Mouse (Mus musculus) brain, embryonic 18.5 days (tissue): ENCODE results near the gene Isg15.

Source experiments
- DNase-seq: peaks from one replicate; pipeline ENCODE4 v3.0.0-alpha.2; 2012; ENCODE audit warnings: low read depth, low spot score

Gene Isg15

DNA sequence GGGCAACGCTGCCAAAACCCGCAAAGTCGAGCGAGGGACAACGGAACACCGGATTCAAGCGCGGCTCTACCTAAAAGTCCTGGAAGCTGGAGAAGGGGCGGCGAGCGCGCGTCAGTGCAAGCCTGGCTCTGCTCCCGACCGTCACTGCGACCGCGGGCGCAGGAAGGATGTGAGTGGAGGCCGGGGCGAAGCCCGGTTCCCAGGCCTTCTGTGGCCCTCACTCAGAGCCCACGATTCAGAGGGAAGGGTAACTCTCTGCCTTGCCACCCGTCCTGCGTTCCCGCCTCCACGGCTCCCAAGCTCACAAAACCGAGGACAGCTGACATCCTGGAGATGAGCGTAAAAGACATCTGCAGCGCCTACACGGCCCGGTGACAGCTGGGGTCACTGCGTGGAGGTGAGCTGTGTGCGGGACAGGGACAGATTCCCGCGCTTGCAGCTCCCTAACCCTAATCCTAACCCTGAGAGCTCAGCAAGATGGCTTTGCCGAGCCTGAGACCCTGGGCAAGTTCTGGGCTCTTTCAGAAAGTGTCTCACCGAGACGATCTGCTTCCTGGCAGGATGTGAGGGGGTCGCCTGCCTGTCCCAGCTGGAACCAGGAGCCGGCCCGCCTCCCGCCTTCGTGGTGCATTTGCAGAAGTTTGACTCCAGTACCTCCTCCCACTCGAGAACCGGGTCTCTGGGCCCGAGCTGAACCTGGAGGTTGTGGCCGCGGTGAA, 3.0 kb upstream of the Isg15 start:
- DNase-seq, result no peak

DNA sequence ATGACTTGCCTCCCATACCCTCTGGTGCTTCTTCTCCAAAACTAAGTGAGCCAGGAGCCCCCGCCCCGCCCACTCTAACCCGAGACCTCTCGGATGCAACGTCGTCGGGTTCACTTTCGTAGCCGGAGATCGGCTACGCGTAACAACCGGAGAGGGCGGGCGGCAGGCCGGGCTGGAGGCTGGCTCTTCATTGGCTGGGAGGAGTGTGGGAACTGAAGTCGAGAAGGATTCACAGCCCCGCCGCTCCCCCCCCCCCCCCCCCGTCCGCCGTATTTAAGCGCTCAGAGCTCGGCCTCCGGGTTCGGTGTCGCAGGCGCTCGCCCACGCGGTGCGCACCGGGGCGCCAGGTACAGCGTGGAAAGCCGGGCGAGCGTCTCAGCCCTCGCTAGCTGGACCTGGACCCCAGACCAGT, 2.4 kb upstream of the Isg15 start, which contains the start of gene AW011738:
Gene AW011738, plus strand, starts transcription at position 304 of the 412 bp plus-strand sequence.
- no peak for DNase-seq

DNA sequence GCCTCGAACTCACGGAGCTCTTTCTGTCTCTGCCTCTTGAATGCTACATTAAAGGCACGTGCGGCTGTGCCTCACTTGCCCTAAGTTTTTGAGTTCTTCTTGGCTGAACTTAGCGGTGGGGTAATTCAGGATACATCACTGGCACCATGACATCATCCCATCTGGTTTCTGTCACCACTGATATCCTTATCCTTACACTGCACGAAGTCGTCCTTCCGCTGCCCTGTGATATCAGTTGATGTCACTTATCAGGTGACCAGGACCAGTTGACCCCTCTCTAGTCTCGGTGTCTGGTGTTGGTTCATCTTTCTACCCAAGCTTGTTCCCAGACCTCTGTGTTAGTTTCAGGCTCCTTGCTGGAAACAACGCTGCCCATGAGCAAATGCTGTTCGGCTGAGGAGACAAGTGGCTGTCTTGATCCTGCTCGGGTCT, 1.9 kb upstream of the Isg15 start:
- DNase-seq, result no peak

DNA sequence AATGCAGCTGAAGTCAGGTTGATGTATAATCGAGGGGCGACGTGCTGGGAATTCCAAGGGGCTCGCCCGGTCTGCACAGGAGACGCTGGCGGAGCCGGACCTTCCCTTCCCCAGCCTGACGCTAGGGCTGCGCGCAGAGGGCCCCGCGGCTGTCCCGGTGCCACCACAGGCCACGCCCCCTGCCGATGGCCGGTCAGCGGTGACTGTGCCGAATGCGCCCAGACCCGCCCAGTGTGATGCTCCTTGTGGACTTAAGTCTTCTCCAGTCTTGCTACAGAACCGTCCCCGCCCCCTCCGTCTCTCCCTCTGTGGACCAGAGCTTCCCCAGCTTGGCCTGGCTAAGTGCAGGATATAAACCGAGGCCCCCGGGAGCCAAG, 2.8 kb downstream of the Isg15 start:
- DNase-seq, result no peak

DNA sequence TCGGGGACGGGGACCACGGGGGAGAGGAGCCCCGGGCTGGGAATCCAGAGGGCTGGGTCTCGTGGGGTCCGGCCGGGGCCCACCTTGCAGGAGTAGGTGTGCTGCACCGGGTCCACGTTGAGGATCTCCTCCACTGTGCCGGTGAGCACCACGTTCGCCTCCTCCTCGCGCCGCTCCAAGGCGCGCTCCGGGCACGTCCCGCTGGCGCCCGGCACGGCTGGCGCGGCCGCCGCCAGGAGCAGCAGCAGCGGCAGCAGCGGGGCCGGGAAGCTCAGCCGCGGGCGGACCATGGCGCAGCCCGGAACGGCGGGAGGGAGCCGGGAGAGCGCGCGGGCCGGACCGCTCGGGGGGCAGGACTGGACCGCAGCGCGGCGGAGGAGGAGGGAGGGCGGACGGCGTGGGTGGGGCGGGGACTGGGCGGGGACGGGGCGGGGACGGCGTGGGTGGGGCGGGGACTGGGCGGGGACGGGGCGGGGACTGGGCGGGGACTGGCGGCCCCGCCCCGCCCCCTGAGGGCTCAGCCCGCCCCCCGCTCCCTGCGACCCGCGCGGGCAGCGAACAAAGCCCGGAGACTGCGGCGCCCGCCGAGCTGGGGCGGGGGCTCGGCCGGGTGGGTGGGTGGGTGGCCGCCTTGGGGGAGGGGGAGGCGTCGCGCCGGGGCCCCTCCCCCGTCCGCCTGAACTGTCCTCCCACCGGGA, 3.3 kb downstream of the Isg15 start, which contains the start of gene Agrn:
Gene Agrn, minus strand, starts transcription at position 358 of the 698 bp plus-strand sequence.
- no peak for DNase-seq

DNA sequence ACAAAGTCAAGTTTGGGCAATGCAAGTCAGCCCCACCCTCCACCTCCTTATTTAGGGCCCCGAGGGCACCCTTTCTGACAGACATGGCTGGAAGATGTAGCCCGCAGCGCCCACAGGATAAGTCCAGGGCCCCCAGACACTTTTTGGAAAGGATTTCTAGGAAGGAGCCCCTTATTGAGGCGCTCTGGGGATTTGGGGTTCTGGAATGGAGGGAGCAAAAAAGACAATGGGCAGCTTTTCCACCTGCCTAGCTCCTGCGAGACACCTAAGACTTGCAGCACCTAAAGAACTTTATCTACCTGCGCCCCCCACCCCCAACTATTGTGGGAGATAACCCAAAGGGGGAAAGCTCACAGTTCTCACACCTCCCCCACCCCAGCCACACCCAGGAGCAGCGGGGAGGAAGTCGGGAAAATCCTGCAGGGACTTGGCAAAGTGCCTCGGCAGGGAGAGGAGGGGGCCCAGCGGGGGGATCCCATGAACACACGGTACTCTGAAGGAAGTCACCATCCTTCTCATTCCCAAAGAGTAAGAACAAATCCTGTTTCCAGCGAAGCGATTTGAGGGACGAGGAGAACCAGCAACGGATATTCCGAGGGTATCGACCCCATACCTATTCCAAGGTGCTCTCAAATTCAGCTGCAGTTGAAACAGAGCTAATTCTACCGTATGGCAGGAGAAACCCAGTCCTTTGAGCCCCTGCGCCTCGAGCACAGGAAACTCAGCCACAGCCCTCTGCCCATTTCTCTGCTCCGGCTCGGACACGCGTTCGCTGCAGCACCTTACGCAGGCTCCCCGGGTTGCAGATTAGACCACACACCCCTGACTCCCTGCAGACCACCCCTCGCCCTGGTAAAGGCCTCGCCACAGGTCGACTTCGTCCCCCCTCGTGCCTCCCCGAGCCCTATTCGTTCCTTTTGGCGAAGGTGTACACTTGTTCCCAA, 4.4 kb downstream of the Isg15 start:
- DNase-seq, result no peak

DNA sequence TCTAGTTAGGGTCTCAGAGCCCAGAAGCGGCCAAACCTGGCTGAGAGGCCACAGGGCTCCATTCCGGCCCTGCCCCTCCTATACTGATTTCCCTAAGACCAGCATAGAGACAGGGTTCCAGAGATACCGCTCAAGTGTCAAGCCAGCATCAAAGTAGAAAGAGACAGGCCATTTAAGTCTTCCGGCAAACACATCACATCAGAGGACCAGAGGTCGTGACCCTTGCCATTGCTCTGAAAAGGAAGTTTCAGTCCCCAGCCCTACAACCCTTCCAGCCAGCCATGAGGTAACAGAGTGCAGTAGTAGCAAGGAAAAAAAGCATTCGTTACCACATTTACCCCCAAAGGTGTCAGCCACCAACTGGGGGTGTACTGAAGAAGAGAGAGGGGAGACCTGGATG, 6.3 kb downstream of the Isg15 start:
- DNase-seq, result no peak

DNA sequence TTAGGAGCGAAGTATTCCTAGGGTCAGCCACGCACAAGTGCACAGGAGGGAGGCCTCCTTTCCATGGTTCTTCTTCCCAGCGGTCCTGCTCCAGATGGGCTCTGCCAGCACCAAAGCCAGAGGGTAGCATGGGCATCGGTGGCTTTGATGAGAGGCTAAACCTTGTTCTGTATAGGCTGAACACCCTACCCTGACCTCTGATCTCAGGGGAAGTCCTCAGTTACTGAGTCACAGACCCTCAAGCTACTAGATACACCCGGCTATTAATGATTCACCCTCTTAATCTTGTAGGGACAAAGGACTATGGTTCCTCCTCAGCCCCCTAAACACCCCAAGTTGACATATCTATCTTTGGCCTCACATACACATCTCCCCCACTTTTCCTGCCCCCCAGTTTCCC, 6.7 kb downstream of the Isg15 start:
- DNase-seq, result no peak

DNA sequence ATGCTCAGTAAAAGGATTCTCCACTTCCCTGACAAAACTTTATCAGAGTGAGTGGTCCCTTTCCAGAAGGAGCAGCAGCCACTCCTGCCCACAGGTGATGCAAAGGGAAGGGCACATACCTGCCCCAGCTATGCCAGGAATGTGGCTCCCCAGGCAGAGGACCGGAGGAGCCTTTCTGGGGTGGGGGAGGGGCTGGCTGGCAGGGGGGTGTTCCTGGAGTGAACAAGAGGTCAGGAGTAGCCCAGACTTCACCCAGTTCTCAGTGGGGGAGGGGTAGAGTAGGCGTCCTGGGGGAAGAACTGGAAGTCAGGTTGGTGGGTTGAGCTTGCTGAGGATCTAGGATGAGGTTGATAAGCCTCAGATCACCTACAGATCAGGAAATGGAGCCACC, 7.4 kb downstream of the Isg15 start:
- DNase-seq, result no peak

DNA sequence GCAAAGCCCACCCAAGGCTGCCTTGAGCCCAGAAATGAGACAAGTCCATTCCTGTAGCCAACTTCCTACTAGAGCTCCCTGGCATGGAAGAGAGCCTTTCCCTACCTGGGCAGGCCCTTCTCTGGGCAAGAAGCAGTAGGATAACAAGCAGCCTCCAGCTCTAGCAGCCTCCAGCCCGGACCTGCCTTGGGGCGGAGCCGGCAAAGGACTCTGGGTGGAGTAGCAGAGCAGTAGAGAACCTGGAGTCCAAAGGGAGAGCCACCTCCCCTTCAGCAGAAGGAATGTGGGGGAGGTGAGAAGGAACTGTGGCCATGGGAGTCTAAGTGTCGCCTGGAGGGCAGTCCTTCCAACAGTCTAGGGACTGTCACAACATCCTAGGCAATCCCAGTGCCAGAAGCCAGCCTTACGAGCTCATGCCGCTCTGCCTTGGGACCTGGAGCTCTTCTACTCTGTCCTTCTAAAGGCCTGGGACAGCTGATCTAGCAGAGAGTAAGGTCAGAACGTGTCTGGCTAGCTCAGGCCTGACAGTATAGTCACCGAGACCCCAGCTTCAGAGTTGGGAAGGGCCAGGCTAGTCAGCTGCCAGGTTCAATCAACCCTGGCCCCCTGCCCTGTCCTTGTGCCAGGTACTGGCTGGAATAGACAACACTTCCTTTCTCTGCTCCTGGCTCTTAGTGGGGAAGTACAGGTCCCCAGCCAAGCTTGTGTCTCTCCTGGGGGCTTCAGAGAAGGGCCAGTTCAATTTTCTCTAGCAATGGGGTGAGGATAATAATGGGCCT, 8.0 kb downstream of the Isg15 start:
- no peak for DNase-seq

DNA sequence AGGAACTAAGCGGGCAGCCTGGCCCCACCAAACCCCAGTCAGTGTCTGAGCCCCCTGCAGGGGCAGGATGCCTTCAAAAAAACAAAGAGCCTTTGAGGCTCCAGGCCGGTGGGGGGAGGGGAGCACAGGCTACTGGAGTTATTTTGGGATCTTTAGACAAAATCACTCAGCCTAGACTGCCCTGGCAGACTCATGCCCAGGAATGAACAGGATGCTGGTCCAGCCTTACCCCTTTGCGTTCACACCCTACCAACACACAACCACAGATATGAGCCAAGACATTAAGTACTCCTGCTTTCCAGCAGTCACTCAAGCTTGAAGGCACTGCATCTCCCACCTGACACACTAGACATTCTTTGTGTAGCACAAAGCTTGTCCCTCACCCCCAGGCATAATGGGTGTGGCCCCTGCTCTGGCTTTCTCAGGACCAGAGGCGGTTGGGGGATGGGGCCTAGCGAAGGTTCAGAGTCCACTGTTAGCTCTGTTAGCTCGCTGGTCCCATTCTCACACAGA, 11.8 kb downstream of the Isg15 start:
- no peak for DNase-seq

DNA sequence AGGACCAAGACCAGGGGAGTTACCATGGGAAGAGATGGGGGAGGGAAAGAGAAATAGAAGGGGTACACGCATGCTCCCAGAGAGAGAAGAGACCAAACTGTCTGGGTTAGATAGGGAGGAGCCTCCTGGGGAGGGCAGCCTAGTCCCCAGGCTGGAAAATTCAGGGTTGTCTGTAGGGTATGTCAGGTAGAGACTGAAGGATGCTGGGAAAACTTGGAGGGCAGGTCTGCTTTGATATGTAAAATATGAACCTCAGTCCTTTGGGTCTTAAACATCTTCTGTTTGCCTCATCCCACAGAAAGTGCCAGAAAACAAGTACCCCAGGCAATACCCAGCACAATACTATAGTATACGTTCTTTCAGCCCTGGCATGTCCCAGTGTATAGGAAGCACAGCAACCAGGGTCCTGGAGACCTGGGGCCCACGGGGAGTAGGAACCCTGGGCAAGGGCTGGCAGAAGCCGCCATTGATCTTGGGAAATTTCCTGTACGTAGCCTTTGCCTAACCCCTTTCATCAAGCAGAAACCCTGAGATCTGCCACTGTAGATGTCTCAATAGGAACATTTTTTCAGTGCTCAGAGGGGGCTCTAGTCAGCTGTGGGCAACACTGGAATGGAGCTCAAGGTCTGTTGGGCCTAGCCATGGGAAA, 12.3 kb downstream of the Isg15 start:
- DNase-seq, result no peak

DNA sequence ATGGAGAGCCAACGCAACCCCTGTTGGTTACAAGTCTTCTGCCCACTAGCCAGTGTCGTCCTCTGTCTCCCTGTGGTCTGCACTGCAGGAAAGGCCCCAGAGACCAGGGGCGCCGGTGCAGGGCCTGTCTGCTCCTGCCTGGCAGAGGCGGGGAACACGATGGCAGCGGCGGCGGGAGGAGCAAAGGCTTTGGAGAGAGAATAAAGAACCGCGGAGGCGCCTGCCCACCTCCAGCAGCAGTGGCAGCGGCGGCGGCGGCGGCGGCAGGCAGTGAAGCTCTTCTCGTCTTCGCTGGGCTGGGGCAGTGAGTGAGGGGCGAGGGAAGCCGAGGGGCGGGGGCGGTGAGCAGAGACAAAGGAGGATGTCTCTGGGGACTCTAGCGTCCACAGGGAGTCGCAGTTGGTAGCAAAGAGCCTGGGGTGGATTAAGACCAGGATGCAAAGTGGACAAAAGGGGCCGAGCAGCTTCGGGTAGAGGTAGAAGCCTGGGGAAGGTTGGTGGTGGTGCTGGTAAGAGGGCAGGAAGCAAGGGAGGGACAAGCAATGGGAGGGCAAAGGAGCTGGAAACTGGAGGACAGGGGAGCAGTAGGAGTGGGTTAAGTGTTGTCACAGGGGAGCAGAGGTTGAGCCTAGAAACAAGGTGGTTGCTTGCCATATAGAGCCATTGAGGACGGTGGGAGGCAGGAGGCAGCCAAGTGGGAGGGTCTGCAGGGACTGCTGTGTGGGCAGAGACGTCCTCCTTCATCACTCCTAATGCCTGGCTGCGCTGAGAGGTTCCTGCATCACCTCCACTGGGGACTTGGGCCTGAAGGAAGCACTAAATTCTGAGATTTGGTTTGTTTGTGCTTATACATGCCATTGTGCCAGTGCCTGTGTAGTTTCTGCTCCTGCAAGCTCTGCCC, 14.4 kb downstream of the Isg15 start:
- DNase-seq, result no peak

DNA sequence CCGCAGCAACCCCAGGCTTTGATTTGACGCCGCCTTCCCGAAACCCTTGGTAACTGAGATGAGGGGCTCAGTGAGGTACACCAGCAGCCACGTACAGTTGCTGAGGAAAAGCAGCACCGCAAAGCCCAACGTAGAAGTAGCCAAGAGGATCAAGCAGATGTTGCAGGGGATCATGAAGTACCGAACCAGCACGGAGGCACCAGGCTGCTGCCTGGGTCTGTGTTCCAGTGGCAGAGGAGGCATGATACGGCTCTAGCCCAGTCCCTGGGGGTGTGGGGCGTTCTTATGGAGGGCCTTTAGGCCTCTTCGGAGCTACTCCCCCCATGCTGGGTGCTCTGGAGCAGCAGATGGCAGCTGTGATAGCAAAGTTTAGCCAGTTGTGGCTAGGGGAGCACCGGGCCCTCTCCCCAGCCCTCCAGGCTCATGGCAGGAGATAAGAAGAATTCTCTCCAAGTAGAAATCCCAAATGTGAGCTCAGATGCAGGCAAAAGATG, 15.1 kb downstream of the Isg15 start:
- no peak for DNase-seq

DNA sequence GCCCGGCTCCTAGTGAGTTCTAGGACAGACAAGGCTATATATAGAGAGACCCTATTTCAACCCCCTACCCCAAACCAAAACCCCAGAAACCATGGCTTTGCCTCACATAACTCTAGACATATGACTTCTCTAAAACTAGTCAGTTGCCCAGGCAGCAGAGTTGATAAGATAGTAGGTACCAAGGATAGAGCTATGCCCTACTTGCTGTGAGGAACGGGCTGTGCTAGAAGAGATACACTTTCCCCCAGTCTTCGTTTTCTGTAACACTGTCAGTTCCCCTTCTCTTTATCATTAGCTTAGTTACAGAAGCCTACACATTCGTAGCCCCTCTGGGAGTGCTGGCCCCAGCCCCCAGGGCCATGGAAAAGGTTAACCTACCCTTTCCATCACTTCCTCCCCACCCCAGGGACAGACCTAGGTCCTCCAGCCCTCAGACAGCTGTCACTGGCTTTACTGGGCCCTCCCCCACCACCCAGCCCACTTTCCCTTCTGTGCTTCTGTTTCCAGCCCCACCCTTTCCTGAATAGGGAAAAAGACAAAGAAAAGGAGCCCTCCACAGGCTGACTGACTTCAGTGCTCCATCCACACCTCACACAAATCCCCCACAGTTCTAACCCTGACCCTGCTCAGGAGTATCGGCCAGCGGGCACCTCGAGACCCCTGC, 16.2 kb downstream of the Isg15 start:
- DNase-seq, result no peak

DNA sequence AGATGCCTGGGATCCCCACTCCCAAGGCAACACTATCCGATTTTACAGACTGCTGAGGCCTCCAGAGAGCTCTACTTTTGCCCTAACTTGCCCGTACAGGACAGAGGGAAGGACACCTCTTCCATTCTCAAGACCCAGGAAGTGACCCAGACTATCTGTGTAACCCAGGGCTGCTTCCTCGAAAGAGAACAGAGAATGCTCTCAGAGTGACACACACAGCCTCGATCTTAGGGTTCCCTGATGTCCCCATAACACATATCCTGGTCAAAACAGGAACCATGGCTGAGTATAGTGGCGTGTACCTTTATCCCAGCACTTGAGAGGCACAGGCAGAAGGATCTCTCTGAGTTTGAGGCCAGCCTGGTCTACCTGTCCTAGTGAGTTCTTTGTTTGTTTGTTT, 16.9 kb downstream of the Isg15 start:
- DNase-seq, result no peak

DNA sequence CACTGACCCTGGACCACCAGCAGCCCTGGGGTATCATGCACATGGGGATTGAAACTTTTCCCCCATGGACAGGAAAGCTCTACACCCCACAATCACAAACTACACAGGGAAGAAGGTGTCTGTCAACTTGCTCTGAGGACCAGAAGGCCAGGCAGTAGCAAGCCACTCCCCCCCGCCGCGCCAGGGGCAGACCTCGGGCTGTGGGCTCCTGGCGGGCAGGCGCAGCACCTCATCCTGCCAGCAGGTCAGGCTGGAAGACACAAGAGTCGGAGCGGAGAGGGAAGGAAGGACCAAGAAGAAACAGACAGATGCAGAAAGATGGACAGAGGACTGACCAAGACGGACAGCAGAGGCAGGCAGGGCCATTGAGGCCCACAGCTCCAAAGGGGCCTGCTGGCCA, 23.0 kb downstream of the Isg15 start:
- DNase-seq, result no peak

DNA sequence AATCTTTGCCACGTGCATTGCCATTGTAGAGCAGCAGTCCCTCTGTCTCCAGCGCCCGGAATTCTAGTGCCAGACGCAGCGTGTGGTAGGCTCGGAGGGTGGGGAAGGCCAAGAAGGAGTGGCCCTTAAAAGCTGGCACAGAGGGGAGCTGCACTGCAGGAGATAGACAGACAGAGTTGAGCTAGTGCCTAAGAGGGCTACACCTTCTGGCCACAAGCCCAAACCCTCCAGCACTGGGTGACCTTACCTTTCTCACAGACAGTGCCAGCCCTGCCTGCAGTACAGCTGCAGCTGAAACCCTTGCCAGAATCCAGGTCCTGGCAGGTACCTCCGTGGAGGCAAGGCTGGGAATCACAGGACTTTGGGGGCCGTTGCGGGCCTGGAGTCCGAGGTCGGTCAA, 28.8 kb downstream of the Isg15 start:
- no peak for DNase-seq

DNA sequence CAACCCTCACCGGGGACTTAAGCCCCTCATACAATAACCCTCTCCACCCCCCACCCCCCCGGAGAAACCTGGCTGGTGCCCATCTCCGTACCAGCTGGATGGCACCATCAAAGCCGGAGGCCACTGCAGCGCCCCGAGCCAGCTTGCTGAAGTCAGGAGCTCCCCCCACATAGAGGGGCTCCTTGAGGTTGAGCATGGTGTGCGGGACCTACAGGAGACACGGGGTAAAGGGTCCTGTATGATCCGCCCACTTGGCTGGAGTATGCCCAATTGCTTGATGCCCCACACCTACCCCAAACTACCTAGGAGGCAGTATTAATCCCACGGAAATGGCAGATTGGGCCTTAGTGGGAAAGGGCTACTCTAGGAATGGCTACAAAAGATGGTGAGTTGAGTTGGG, 31.5 kb downstream of the Isg15 start:
- DNase-seq, result no peak
